Mouse (Mus musculus) megakaryocyte, embryonic 14.5 days (primary cell): ENCODE measurements around the gene Naga.

Experiments used
- FLI1 ChIP-seq: IDR thresholded peaks from 2 replicates; pipeline ENCODE4 v1.6.1; 2012; ENCODE audit warnings: low read length, inconsistent platforms, mixed read lengths
- GATA1 ChIP-seq: IDR thresholded peaks from 3 replicates; pipeline ENCODE4 v1.6.1; 2012; ENCODE audit warnings: mixed read lengths, low read length, inconsistent platforms, borderline replicate concordance

- TF ChIP-seq GATA1 (no peak), FLI1 (no peak)
Measured at GRCm38 (mm10) chr15:82307107-82307506, 31.6 kb downstream of the Naga start.
